Mouse (Mus musculus) layer of hippocampus, adult 2 months (tissue): ENCODE measurements around the gene Gab3. TPM values are rescaled to one million over a fixed set of nuclear protein-coding genes. Genes with fewer than 3 reads are reported as not detected.
"Not testable (repeated sequence)": the region's sequence is repeated elsewhere in the genome, so short reads cannot be mapped to it uniquely, and the experiment has no call there.

Source experiments
- DNase-seq, 2 experiments: peaks; one replicate each; pipeline ENCODE4 v3.0.0; 2022; ENCODE audit warnings: low spot score in 2 of 2
- H3K27ac ChIP-seq: fragments of 200-600 bp; 2 replicates; pipeline ENCODE4 v1.8.1; 2022
- H3K4me3 ChIP-seq: fragments of 200-600 bp; 2 replicates; pipeline ENCODE4 v1.8.1; 2022; ENCODE audit warnings: mild to moderate bottlenecking
- CTCF ChIP-seq: fragments of 200-600 bp; conservative IDR thresholded peaks from 2 replicates; pipeline ENCODE4 v1.8.1; 2022; ENCODE audit warnings: antibody characterized with exemption, mild to moderate bottlenecking, moderate library complexity
- total RNA-seq, 2 experiments: library from RNA; stranded (reverse); gene quantifications; 2 replicates each; pipeline ENCODE4 v1.2.3; 2021

The Gab3 gene
- total RNA-seq, 2 experiments from 2014 or later = 1.7 to 2.2 TPM

- DNase-seq = no peak
- peak overlapping the region; percentile 65 for H3K27ac ChIP-seq
Observed at GRCm38 (mm10) chrX:75083982-75084773, 1.1 kb downstream of the Gab3 start.

GRCm38 (mm10) chrX:75082351-75082750 lies 2.9 kb downstream of the Gab3 start:
- H3K4me3 ChIP-seq = no peak overlapping the region
- DNase-seq = no peak
- TF ChIP-seq CTCF = no peak; the same call in 1 of the 2 replicates
- no peak overlapping the region for H3K27ac ChIP-seq

More at GRCm38 (mm10) chrX:75083982-75084773, 1.1 kb downstream of the Gab3 start:
- peak overlapping the region; percentile 63 for H3K4me3 ChIP-seq
- no peak for TF ChIP-seq CTCF

- TF ChIP-seq CTCF = no peak
- Histone ChIP-seq H3K27ac (no peak overlapping the region), H3K4me3 (no peak overlapping the region)
- no peak for DNase-seq
Observed at GRCm38 (mm10) chrX:75056120-75056775, 29.0 kb downstream of the Gab3 start.

GRCm38 (mm10) chrX:75046921-75047635 lies 38.2 kb downstream of the Gab3 start:
- DNase-seq = peak in 1 of 2 experiments; percentile 10
- peak overlapping the region; percentile 28; the same call in 1 of the 2 replicates for H3K27ac ChIP-seq
- no peak overlapping the region for H3K4me3 ChIP-seq
- TF ChIP-seq CTCF = no peak

- no peak for TF ChIP-seq CTCF
- Histone ChIP-seq H3K4me3 (no peak overlapping the region), H3K27ac (no peak overlapping the region)
- no peak for DNase-seq
Observed at GRCm38 (mm10) chrX:75045931-75046330, 39.3 kb downstream of the Gab3 start.

- Histone ChIP-seq H3K4me3 (no peak overlapping the region), H3K27ac (no peak overlapping the region)
- no peak for TF ChIP-seq CTCF
- DNase-seq = no peak
Observed at GRCm38 (mm10) chrX:75044595-75044994, 40.7 kb downstream of the Gab3 start.

- TF ChIP-seq CTCF = no peak
- DNase-seq = no peak
- Histone ChIP-seq H3K4me3 (no peak overlapping the region), H3K27ac (no peak overlapping the region)
Observed at GRCm38 (mm10) chrX:75036626-75037025, 48.6 kb downstream of the Gab3 start.

- TF ChIP-seq CTCF = no peak
- Histone ChIP-seq H3K27ac (no peak overlapping the region), H3K4me3 (no peak overlapping the region)
- DNase-seq = no peak
Observed at GRCm38 (mm10) chrX:75035162-75035561, 50.1 kb downstream of the Gab3 start.

GRCm38 (mm10) chrX:75034054-75034453 lies 51.2 kb downstream of the Gab3 start:
- not testable (repeated sequence) for H3K27ac ChIP-seq, DNase-seq, H3K4me3 ChIP-seq

- no peak overlapping the region for H3K4me3 ChIP-seq
- no peak overlapping the region for H3K27ac ChIP-seq
- no peak for DNase-seq
- no peak for TF ChIP-seq CTCF
Observed at GRCm38 (mm10) chrX:74983734-74984133, 101.5 kb downstream of the Gab3 start.

- H3K27ac ChIP-seq, H3K4me3 ChIP-seq: not testable (repeated sequence)
- TF ChIP-seq CTCF = peak; percentile 65
- peak; percentile 3 to 9 for DNase-seq
Observed at GRCm38 (mm10) chrX:74962899-74963298, 122.4 kb downstream of the Gab3 start.

- DNase-seq, H3K27ac ChIP-seq, H3K4me3 ChIP-seq: not testable (repeated sequence)
- TF ChIP-seq CTCF = peak; percentile 45
Observed at GRCm38 (mm10) chrX:74959161-74959560, 126.1 kb downstream of the Gab3 start.

Other genes starting within 250 kb of the Gab3 start
- gene Gm5936, start 248.3 kb downstream of the Gab3 start, total RNA-seq = under 1 TPM; 0.26 to 0.32 TPM
- gene Dkc1, start 10.4 kb upstream of the Gab3 start, total RNA-seq = 10 to 100 TPM; 28.9 to 35.4 TPM
- gene Mpp1, start 45.6 kb upstream of the Gab3 start, total RNA-seq = 10 to 100 TPM; 42.4 to 43.5 TPM
- not detected for gene Smim9, start 78.3 kb upstream of the Gab3 start, total RNA-seq